9 mouse cellular contexts compared by ENCODE assay signal in the genomic region with DNA sequence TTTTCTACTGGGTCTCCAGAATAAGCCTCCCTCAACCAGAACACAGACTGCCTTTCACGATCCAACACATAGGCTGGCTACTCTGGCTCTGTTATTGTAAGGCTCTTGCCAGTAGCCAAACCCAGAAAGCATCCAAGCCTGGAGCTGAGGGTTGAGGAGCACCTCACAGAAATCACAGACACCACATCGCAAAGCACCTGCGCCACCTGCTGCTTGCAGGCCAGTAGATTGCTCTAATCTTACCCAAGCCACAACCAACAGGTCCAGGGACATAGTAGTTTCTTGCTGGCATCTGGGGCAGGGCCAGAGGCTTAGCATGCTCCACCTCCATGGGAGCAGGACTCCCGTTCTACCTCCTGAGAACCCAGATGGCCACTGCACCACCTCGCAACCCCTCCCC. TPM values are rescaled to one million over a fixed set of nuclear protein-coding genes. Genes with fewer than 3 reads are reported as not detected.
DNase-seq lines count a peak whose midpoint lies in the region; ATAC-seq and TF ChIP-seq lines count a peak whose summit lies in the region.
"Had no signal": no experiment of that assay in that cellular context is flagged by ENCODE, and none has a peak within 500 bp of the region (broad histone marks: within the 10 kb centered on the region; RNA-seq: fewer than 3 reads in every experiment).

No protein-coding gene starts in this region.

- H3K36me3 ChIP-seq in forebrain, embryonic 15.5 days: no peaks in the 10 kb centered on the region
- H3K36me3 ChIP-seq in lung, postnatal 0 days (ENCODE audit: insufficient read depth, low read length): no peaks in the 10 kb centered on the region
- H3K36me3 ChIP-seq in testis, adult 2 months (ENCODE audit: control insufficient read depth, insufficient read depth, low read length): no peaks in the 10 kb centered on the region
- H3K36me3 ChIP-seq: embryonic facial prominence, embryonic 13.5 days had no signal

- 39% methylated on average over 5 of the region's 5 CpGs for WGBS in forebrain, embryonic 15.5 days
- 35% methylated on average over 5 of the region's 5 CpGs for WGBS in lung, postnatal 0 days

- H3K9me3 ChIP-seq in forebrain, embryonic 15.5 days: no peaks in the 10 kb centered on the region
- H3K9me3 ChIP-seq in lung, postnatal 0 days (ENCODE audit: low read length): no peaks in the 10 kb centered on the region
- H3K9me3 ChIP-seq: embryonic facial prominence, embryonic 13.5 days had no signal

- H3K27me3 ChIP-seq in forebrain, embryonic 15.5 days: no peaks in the 10 kb centered on the region
- no peaks in the 10 kb centered on the region for H3K27me3 ChIP-seq in lung, postnatal 0 days (replicated peaks; ENCODE audit: insufficient read depth, low read length)
- no peaks in the 10 kb centered on the region for H3K27me3 ChIP-seq in testis, adult 2 months (ENCODE audit: control insufficient read depth, insufficient read depth, low read length)

- 0 out of 2 replicates have a peak, but pooled peaks have one; percentile 24 for ATAC-seq in forebrain, embryonic 15.5 days (replicated peaks)
- no peak for ATAC-seq in lung, postnatal 0 days

- H3K27ac ChIP-seq in layer of hippocampus, adult 2 months: no peak overlapping the region
- no peak overlapping the region for H3K27ac ChIP-seq in forebrain, embryonic 15.5 days (replicated peaks)
- no peak overlapping the region for H3K27ac ChIP-seq in lung, postnatal 0 days (ENCODE audit: low read length)
- H3K27ac ChIP-seq in testis, adult 2 months (ENCODE audit: control insufficient read depth, insufficient read depth, low read depth, low read length): no peak overlapping the region
- H3K27ac ChIP-seq: embryonic facial prominence, embryonic 13.5 days; macrophage had no signal

- DNase-seq in layer of hippocampus, adult 2 months (ENCODE audit: low spot score in 2 of 2): peak in 1 of 2 experiments; percentile 34
- no peak for DNase-seq in layer of hippocampus, adult 9-11 months
- peak; percentile 61 for DNase-seq in brain, embryonic 14.5 days (ENCODE audit: low read depth)
- DNase-seq in lung, postnatal 0 days (ENCODE audit: low spot score): no peak
- DNase-seq in ovary, postnatal 10 days (ENCODE audit: low spot score): no peak

- peaks cover 6% of the 10 kb centered on the region; the same call in 1 of the 2 replicates for H3K4me1 ChIP-seq in forebrain, embryonic 15.5 days
- H3K4me1 ChIP-seq in lung, postnatal 0 days (ENCODE audit: insufficient read depth, low read depth, low read length): no peaks in the 10 kb centered on the region
- H3K4me1 ChIP-seq in testis, adult 2 months (ENCODE audit: control insufficient read depth, insufficient read depth, low read length): peaks cover 11% of the 10 kb centered on the region

- TF ChIP-seq POLR2A in brain, embryonic 14.5 days (IDR thresholded peaks at IDR 0.05; ENCODE audit: borderline replicate concordance, extremely low read depth, insufficient read depth, insufficient read length, poor library complexity, severe bottlenecking): no peak
- no peak for TF ChIP-seq POLR2A in testis, adult 2 months (IDR thresholded peaks at IDR 0.05; ENCODE audit: control insufficient read depth, low read depth, low read length)

- H3K9ac ChIP-seq in forebrain, embryonic 15.5 days (replicated peaks): no peak overlapping the region
- H3K9ac ChIP-seq in lung, postnatal 0 days (replicated peaks; ENCODE audit: low read depth): no peak overlapping the region
- H3K9ac ChIP-seq: embryonic facial prominence, embryonic 13.5 days had no signal

- TF ChIP-seq EP300 in lung, postnatal 0 days (IDR thresholded peaks at IDR 0.05): no peak

- peak; percentile 58 for TF ChIP-seq CTCF in layer of hippocampus, adult 2 months (conservative IDR thresholded peaks at IDR 0.05)
- TF ChIP-seq CTCF in brain, embryonic 14.5 days (IDR thresholded peaks at IDR 0.05; ENCODE audit: borderline replicate concordance, extremely low read depth, insufficient read depth, insufficient read length): peak; percentile 28; the same call in 1 of the 2 replicates
- peak; percentile 51 for TF ChIP-seq CTCF in lung, postnatal 0 days (IDR thresholded peaks at IDR 0.05)
- peak; percentile 17; the same call in 1 of the 2 replicates for TF ChIP-seq CTCF in testis, adult 2 months (IDR thresholded peaks at IDR 0.05; ENCODE audit: control insufficient read depth, insufficient read depth, insufficient replicate concordance, low read depth, low read length)

- no peak overlapping the region for H3K4me2 ChIP-seq in forebrain, embryonic 15.5 days (replicated peaks)
- H3K4me2 ChIP-seq in lung, postnatal 0 days (replicated peaks; ENCODE audit: low read depth, low read length): no peak overlapping the region

- H3K4me3 ChIP-seq in layer of hippocampus, adult 2 months: no peak overlapping the region
- H3K4me3 ChIP-seq in forebrain, embryonic 15.5 days: no peak overlapping the region
- H3K4me3 ChIP-seq in lung, postnatal 0 days (ENCODE audit: low read depth, low read length): no peak overlapping the region
- H3K4me3 ChIP-seq in testis, adult 2 months (ENCODE audit: control insufficient read depth, low read depth, low read length): no peak overlapping the region
- H3K4me3 ChIP-seq: embryonic facial prominence, embryonic 13.5 days had no signal

RNA-seq across cellular contexts. Expression of a gene that starts 25.9 kb away (rescaled TPM):
- 10 to 100 TPM; 26.8 to 29.0 TPM for total RNA-seq in layer of hippocampus, adult 2 months (2021)
- 25.7 and 27.2 TPM in 2 replicates for polyA plus RNA-seq in brain, embryonic 14.5 days (2012; rRNA removed)
- 55.5 and 56.7 TPM in 2 replicates for polyA plus RNA-seq in forebrain, embryonic 15.5 days (2015; fragmentation: Nextera tagmentation; extraction: Ambion mirVana)
- 19.5 and 21.2 TPM in 2 replicates for polyA plus RNA-seq in lung, postnatal 0 days (2015; fragmentation: Nextera tagmentation; extraction: Ambion mirVana)
- 95.8 and 98.7 TPM in 2 replicates for polyA plus RNA-seq in testis, adult 2 months (2012; rRNA removed)

RNA-seq across cellular contexts. Expression of a gene that starts 44.8 kb away (rescaled TPM):
- 100 to 1,000 TPM; 282 to 312 TPM for total RNA-seq in layer of hippocampus, adult 2 months (2021)
- polyA plus RNA-seq in brain, embryonic 14.5 days (2012; rRNA removed): 89.0 and 159 TPM in 2 replicates
- polyA plus RNA-seq in forebrain, embryonic 15.5 days (2015; fragmentation: Nextera tagmentation; extraction: Ambion mirVana): 695 and 704 TPM in 2 replicates
- 285 and 314 TPM in 2 replicates for polyA plus RNA-seq in lung, postnatal 0 days (2015; fragmentation: Nextera tagmentation; extraction: Ambion mirVana)
- polyA plus RNA-seq in testis, adult 2 months (2012; rRNA removed): 16.7 and 22.3 TPM in 2 replicates
